Mouse (Mus musculus) intestine, postnatal 0 days (tissue): ENCODE results near the gene Mast4. TPM values are rescaled to one million over a fixed set of nuclear protein-coding genes. Genes with fewer than 3 reads are reported as not detected.

ENCODE experiments used
- ATAC-seq: fragments of 200-750 bp; cut with Nextera tagmentation; 2 replicates; pipeline ENCODE4 v1.8.0; 2017; ENCODE audit warnings: mild to moderate bottlenecking, moderate TSS enrichment, moderate library complexity
- H3K27ac ChIP-seq: fragments of 300-500 bp; sonication (generic); 2 replicates; pipeline ENCODE4 v1.5.1; 2014; ENCODE audit warnings: mild to moderate bottlenecking, low read depth, low read length, moderate library complexity
- H3K27me3 ChIP-seq: fragments of 300-500 bp; sonication (generic); replicated peaks from 2 replicates; pipeline ENCODE4 v1.6.1; 2014; ENCODE audit warnings: low read length, mixed read lengths; ENCODE audit not compliant: control insufficient read depth, insufficient read depth
- H3K36me3 ChIP-seq: fragments of 300-500 bp; sonication (generic); 2 replicates; pipeline ENCODE4 v1.6.1; 2014; ENCODE audit warnings: mild to moderate bottlenecking, moderate library complexity; ENCODE audit not compliant: control insufficient read depth, insufficient read depth
- H3K4me1 ChIP-seq: fragments of 300-500 bp; sonication (generic); replicated peaks from 2 replicates; pipeline ENCODE4 v1.6.1; 2014; ENCODE audit warnings: antibody characterized with exemption, low read length, mixed read lengths; ENCODE audit not compliant: control insufficient read depth, insufficient read depth
- H3K4me2 ChIP-seq: fragments of 300-500 bp; sonication (generic); replicated peaks from 2 replicates; pipeline ENCODE4 v1.6.1; 2014; ENCODE audit warnings: low read depth, mild to moderate bottlenecking, moderate library complexity
- H3K4me3 ChIP-seq: fragments of 300-500 bp; sonication (generic); 2 replicates; pipeline ENCODE4 v1.5.1; 2014; ENCODE audit warnings: low read depth, low read length
- H3K9ac ChIP-seq: fragments of 300-500 bp; sonication (generic); 2 replicates; pipeline ENCODE4 v1.6.1; 2014; ENCODE audit warnings: mild to moderate bottlenecking, low read depth, low read length
- H3K9me3 ChIP-seq: fragments of 300-500 bp; sonication (generic); 2 replicates; pipeline ENCODE4 v1.6.1; 2016; ENCODE audit warnings: mixed run types; ENCODE audit not compliant: control insufficient read depth
- CTCF ChIP-seq: sonication (generic); IDR thresholded peaks from 2 replicates; pipeline ENCODE4 v1.5.1; 2016; ENCODE audit warnings: low read depth, mild to moderate bottlenecking, control low read depth, antibody characterized with exemption, moderate library complexity
- WGBS: fragments of 180-500 bp; shearing (Covaris S2); extraction: QIAGEN DNeasy Blood & Tissue Kit; methylation state at CpG from one replicate; pipeline ENCODE4 v1.1.7; 2014; 5-methylcytosine and 5-hydroxymethylcytosine counted together
- polyA plus RNA-seq: library from polyadenylated mRNA; unstranded; fragments of >200 nt; fragmentation: Nextera tagmentation; extraction: Ambion mirVana; gene quantifications from 2 replicates; pipeline ENCODE4 v1.2.1, GENCODE M21; 2015

Mast4 gene
- polyA plus RNA-seq, 1 experiment from 2014 or later, result 6.1 TPM

DNA sequence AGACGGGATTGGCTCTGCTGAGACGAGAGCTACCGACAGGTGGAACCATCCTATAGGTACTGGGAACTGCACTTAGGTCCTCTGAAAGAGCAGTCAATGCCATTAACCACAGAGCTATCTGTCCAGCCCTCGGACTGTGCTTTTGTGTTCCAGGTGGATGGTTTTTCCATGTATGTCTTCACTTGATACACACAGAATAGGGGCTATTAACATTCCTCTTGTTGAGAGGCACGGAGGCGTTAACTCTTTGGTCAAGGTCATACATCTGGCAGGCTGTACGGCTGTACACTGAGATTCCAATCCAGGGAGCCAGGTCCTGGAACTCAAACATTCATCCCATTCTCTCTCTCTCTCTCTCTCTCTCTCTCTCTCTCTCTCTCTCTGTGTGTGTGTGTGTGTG, 205.6 kb downstream of the Mast4 start:
- TF ChIP-seq CTCF, result no peak
- ATAC-seq, result no peak

DNA sequence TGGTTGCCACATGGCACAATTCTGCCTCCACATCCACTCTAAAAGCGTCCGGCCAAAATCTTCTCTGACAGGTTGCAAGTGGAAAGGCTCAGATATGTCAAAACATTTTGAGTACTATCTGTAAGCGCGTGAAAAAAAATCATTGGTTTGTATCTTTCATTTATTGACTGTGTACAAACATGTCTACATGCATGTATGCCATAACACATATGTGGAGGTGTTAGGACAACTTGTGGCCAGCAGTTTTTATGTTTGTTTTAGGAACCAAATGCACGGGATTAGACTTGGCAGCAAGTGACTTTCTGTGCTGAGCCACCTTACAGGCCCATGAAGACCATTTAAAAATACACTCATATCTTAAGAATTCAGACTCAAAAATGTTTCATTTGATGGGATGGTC, 206.7 kb downstream of the Mast4 start:
- ATAC-seq, result no peak
- WGBS, result 88% methylated on average over 5 of the region's 5 CpGs

More for the DNA sequence above, 205.6 kb downstream of the Mast4 start:
- Histone ChIP-seq H3K27ac (no peak overlapping the region), H3K9me3 (no peaks in the 10 kb centered on the region), H3K4me2 (no peak overlapping the region), H3K27me3 (no peaks in the 10 kb centered on the region), H3K4me3 (no peak overlapping the region), H3K9ac (no peak overlapping the region), H3K4me1 (no peaks in the 10 kb centered on the region), H3K36me3 (no peaks in the 10 kb centered on the region)
- 56% methylated on average over 7 of the region's 7 CpGs for WGBS

DNA sequence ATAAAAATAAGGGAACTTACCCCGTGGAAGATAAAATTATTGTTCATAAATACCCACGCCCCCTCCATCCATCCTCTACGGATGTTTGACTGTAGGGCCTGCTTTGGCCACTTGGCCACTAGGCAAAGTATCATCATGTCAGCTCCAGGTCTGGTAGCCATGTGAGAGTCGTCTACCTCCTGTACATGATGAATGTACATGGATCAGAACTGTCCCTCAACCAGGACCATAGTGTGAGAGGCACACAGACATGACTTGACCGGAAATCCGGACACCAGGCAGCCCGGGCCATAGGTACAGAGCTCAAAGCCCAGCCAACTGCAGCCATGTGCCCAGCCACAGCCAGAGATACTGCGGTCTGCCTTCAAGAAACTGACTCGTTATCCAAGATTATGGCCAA, 210.6 kb downstream of the Mast4 start:
- H3K4me2 ChIP-seq, result no peak overlapping the region
- no peak overlapping the region for H3K4me3 ChIP-seq
- H3K4me1 ChIP-seq, result no peaks in the 10 kb centered on the region
- ATAC-seq, result no peak
- 89% methylated on average over 9 of the region's 9 CpGs for WGBS
- H3K27me3 ChIP-seq, result no peaks in the 10 kb centered on the region
- no peaks in the 10 kb centered on the region for H3K9me3 ChIP-seq
- TF ChIP-seq CTCF, result no peak
- no peaks in the 10 kb centered on the region for H3K36me3 ChIP-seq
- H3K27ac ChIP-seq, result no peak overlapping the region
- H3K9ac ChIP-seq, result no peak overlapping the region

More for the DNA sequence above, 206.7 kb downstream of the Mast4 start:
- no peak overlapping the region for H3K4me3 ChIP-seq
- no peak overlapping the region for H3K27ac ChIP-seq
- no peak overlapping the region for H3K4me2 ChIP-seq
- no peak overlapping the region for H3K9ac ChIP-seq
- no peaks in the 10 kb centered on the region for H3K36me3 ChIP-seq
- H3K4me1 ChIP-seq, result no peaks in the 10 kb centered on the region
- no peaks in the 10 kb centered on the region for H3K27me3 ChIP-seq
- no peaks in the 10 kb centered on the region for H3K9me3 ChIP-seq
- TF ChIP-seq CTCF, result no peak

DNA sequence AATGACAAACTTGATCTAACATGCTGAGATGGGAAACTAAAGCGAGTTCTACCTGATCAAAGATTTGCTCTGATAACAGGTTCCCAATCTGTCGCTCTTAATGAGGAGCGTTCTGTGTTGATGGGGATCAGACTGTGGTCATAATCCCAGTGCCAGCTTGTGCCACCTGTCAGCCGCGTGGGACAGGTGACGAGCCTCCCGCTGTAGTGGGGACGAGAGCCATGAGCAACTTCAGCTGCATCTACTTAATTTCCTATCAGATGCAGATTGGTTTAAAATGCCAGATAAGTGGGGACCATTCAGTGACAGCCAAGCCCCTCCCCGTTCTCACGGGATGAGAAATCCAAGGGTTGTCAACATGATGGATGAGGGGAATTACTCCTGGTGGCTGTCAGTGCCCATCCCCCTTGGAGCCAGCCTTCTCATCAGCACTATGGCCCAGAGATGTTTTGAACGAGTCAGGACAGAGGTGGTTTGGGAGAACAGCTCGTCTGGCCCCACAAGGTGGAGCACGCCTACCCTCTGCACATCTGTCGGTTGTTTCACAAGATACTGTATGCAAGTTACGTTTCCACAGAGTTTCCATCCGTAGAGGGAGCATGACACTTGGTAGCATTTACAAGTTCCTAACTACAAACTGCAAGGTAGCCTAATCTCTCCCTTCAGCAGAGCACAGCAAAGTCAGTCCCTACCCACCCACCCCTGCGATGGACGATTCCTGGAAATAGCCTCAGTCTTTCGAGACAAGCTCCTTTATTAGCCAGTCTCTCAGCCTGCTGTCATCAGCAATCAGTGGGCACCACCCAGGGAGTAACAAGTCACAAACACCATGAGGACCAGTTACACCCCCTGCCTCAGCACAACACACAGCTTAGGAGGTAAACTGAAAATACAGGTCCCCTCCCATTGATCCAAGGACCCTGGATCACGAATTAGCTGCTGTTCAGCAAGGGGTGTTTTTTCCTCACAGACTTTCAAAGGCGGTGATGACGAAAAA, 212.2 kb downstream of the Mast4 start:
- ATAC-seq, result no peak
- TF ChIP-seq CTCF, result peak; percentile 17; the same call in 1 of the 2 replicates
- Histone ChIP-seq H3K9ac (no peak overlapping the region), H3K4me2 (no peak overlapping the region), H3K4me3 (no peak overlapping the region), H3K27ac (no peak overlapping the region), H3K27me3 (no peaks in the 10 kb centered on the region), H3K4me1 (no peaks in the 10 kb centered on the region), H3K9me3 (no peaks in the 10 kb centered on the region), H3K36me3 (no peaks in the 10 kb centered on the region)
- 44% methylated on average over 22 of the region's 22 CpGs for WGBS

DNA sequence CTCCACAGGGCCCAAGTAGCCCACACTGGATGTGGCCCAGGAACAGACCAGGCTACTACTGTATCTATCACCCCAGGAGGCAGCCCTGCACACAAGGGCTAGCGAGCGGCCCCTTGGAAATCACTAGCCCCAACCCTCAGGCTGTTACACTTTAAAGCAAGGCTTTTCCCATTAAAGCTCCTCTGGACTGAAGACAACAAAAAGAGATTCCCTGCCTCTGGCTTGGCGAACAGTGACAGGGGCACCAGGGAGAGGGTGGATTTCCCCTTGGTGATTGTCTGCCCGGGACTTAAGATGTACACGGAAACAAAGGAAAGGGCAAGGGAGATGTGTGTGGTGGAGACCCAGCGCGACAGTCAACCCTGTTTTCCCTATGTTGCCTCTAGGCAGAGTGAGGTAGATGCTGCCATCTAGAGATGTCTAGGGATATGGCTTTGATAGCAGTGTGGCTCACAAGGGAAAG, 213.6 kb downstream of the Mast4 start:
- Histone ChIP-seq H3K9ac (no peak overlapping the region), H3K27ac (no peak overlapping the region), H3K4me3 (no peak overlapping the region), H3K4me1 (no peaks in the 10 kb centered on the region), H3K9me3 (no peaks in the 10 kb centered on the region), H3K36me3 (no peaks in the 10 kb centered on the region), H3K4me2 (no peak overlapping the region), H3K27me3 (no peaks in the 10 kb centered on the region)
- peak; percentile 74 for TF ChIP-seq CTCF
- ATAC-seq, result no peak
- WGBS, result 27% methylated on average over 7 of the region's 7 CpGs

DNA sequence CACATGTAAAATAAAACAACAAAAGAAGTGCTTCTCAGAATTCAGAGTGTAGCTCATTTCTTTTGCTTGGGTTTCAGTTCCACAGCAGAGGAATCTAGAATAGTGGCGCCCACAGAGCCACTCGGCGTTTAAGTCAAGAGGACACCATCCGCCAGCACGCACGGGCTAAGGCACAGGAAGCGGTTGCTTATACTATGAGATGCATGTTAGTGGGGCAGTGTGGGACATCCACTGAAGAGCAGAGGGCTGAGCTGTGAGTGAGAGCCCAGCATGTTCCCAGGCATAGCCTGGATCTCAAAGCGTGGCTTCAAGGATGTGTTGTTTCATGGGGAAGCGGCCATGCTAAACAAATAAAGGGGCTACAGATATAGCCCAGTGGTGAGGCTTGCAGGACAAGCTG, 214.6 kb downstream of the Mast4 start:
- 80% methylated on average over 9 of the region's 9 CpGs for WGBS
- Histone ChIP-seq H3K27me3 (no peaks in the 10 kb centered on the region), H3K4me1 (no peaks in the 10 kb centered on the region), H3K4me2 (no peak overlapping the region), H3K36me3 (no peaks in the 10 kb centered on the region), H3K27ac (no peak overlapping the region), H3K4me3 (no peak overlapping the region), H3K9me3 (no peaks in the 10 kb centered on the region), H3K9ac (no peak overlapping the region)
- no peak for TF ChIP-seq CTCF
- ATAC-seq, result no peak
